Mouse (Mus musculus): ENCODE data around the gene Chic2. TPM values are rescaled to one million over a fixed set of nuclear protein-coding genes. Genes with fewer than 3 reads are reported as not detected.

Gene Chic2
- polyA plus RNA-seq, 1 experiment from 2014 or later: 29.9 TPM

GRCm38 (mm10) chr5:75074132-75074531 lies 29.6 kb upstream of the Chic2 start:
- no peaks in the 10 kb centered on the region for H3K36me3 ChIP-seq (ENCODE audit: inconsistent target)
- H3K79me2 ChIP-seq (ENCODE audit: inconsistent target): no peaks in the 10 kb centered on the region
- no peak overlapping the region for H3K27ac ChIP-seq
- WGBS (ENCODE audit: missing documents): 16% methylated on average over 4 of the region's 4 CpGs
- H3K4me3 ChIP-seq (ENCODE audit: inconsistent target): no peak overlapping the region

GRCm38 (mm10) chr5:75073684-75074083 lies 29.1 kb upstream of the Chic2 start:
- no peak overlapping the region for H3K4me3 ChIP-seq (ENCODE audit: inconsistent target)
- 30% methylated on average over 3 of the region's 3 CpGs for WGBS (ENCODE audit: missing documents)
- H3K36me3 ChIP-seq (ENCODE audit: inconsistent target): no peaks in the 10 kb centered on the region
- H3K27ac ChIP-seq: no peak overlapping the region
- H3K79me2 ChIP-seq (ENCODE audit: inconsistent target): no peaks in the 10 kb centered on the region

GRCm38 (mm10) chr5:75073167-75073566 lies 28.6 kb upstream of the Chic2 start:
- 58% methylated on average over 1 of the region's 1 CpGs for WGBS (ENCODE audit: missing documents)
- Histone ChIP-seq H3K4me3 (ENCODE audit: inconsistent target) (no peak overlapping the region), H3K36me3 (ENCODE audit: inconsistent target) (no peaks in the 10 kb centered on the region), H3K79me2 (ENCODE audit: inconsistent target) (no peaks in the 10 kb centered on the region), H3K27ac (no peak overlapping the region)

GRCm38 (mm10) chr5:75072532-75072931 lies 28.0 kb upstream of the Chic2 start:
- Histone ChIP-seq H3K36me3 (ENCODE audit: inconsistent target) (no peaks in the 10 kb centered on the region), H3K79me2 (ENCODE audit: inconsistent target) (no peaks in the 10 kb centered on the region), H3K27ac (no peak overlapping the region), H3K4me3 (ENCODE audit: inconsistent target) (no peak overlapping the region)
- 15% methylated on average over 4 of the region's 4 CpGs for WGBS (ENCODE audit: missing documents)

- Histone ChIP-seq H3K79me2 (ENCODE audit: inconsistent target) (no peaks in the 10 kb centered on the region), H3K36me3 (ENCODE audit: inconsistent target) (no peaks in the 10 kb centered on the region), H3K4me3 (ENCODE audit: inconsistent target) (no peak overlapping the region), H3K27ac (no peak overlapping the region)
- 7% methylated on average over 10 of the region's 10 CpGs for WGBS (ENCODE audit: missing documents)
Measured at GRCm38 (mm10) chr5:75071951-75072350, 27.4 kb upstream of the Chic2 start.

- Histone ChIP-seq H3K79me2 (ENCODE audit: inconsistent target) (no peaks in the 10 kb centered on the region), H3K27ac (no peak overlapping the region), H3K4me3 (ENCODE audit: inconsistent target) (no peak overlapping the region), H3K36me3 (ENCODE audit: inconsistent target) (no peaks in the 10 kb centered on the region)
- WGBS (ENCODE audit: missing documents): 6% methylated on average over 13 of the region's 23 CpGs
Measured at GRCm38 (mm10) chr5:75070656-75071375, 26.2 kb upstream of the Chic2 start.

GRCm38 (mm10) chr5:75070132-75070531 lies 25.6 kb upstream of the Chic2 start:
- H3K4me3 ChIP-seq (ENCODE audit: inconsistent target): no peak overlapping the region
- no peaks in the 10 kb centered on the region for H3K36me3 ChIP-seq (ENCODE audit: inconsistent target)
- 11% methylated on average over 13 of the region's 13 CpGs for WGBS (ENCODE audit: missing documents)
- H3K27ac ChIP-seq: no peak overlapping the region
- H3K79me2 ChIP-seq (ENCODE audit: inconsistent target): no peaks in the 10 kb centered on the region

- H3K36me3 ChIP-seq (ENCODE audit: inconsistent target): no peaks in the 10 kb centered on the region
- no peak overlapping the region for H3K4me3 ChIP-seq (ENCODE audit: inconsistent target)
- no peak overlapping the region for H3K27ac ChIP-seq
- 2% methylated on average over 29 of the region's 30 CpGs for WGBS (ENCODE audit: missing documents)
- H3K79me2 ChIP-seq (ENCODE audit: inconsistent target): no peaks in the 10 kb centered on the region
Measured at GRCm38 (mm10) chr5:75067125-75067756, 22.7 kb upstream of the Chic2 start.

GRCm38 (mm10) chr5:75066715-75067114 lies 22.1 kb upstream of the Chic2 start:
- no peaks in the 10 kb centered on the region for H3K79me2 ChIP-seq (ENCODE audit: inconsistent target)
- H3K4me3 ChIP-seq (ENCODE audit: inconsistent target): no peak overlapping the region
- no peaks in the 10 kb centered on the region for H3K36me3 ChIP-seq (ENCODE audit: inconsistent target)
- WGBS (ENCODE audit: missing documents): 3% methylated on average over 9 of the region's 10 CpGs
- H3K27ac ChIP-seq: no peak overlapping the region

GRCm38 (mm10) chr5:75063177-75063576 lies 18.6 kb upstream of the Chic2 start:
- no peaks in the 10 kb centered on the region for H3K79me2 ChIP-seq (ENCODE audit: inconsistent target)
- H3K27ac ChIP-seq: no peak overlapping the region
- WGBS (ENCODE audit: missing documents): 82% methylated on average over 4 of the region's 4 CpGs

GRCm38 (mm10) chr5:75051109-75051508 lies 6.5 kb upstream of the Chic2 start:
- no peaks in the 10 kb centered on the region for H3K79me2 ChIP-seq (ENCODE audit: inconsistent target)
- no peak overlapping the region for H3K27ac ChIP-seq
- H3K36me3 ChIP-seq (ENCODE audit: inconsistent target): no peaks in the 10 kb centered on the region
- 26% methylated on average over 4 of the region's 4 CpGs for WGBS (ENCODE audit: missing documents)
- no peak overlapping the region for H3K4me3 ChIP-seq (ENCODE audit: inconsistent target)

More at GRCm38 (mm10) chr5:75063177-75063576, 18.6 kb upstream of the Chic2 start:
- H3K4me3 ChIP-seq (ENCODE audit: inconsistent target): no peak overlapping the region
- H3K36me3 ChIP-seq (ENCODE audit: inconsistent target): no peaks in the 10 kb centered on the region

- H3K79me2 ChIP-seq (ENCODE audit: inconsistent target): peaks cover 23% of the 10 kb centered on the region
- no peak overlapping the region for H3K4me3 ChIP-seq (ENCODE audit: inconsistent target)
- no peak overlapping the region for H3K27ac ChIP-seq
- WGBS (ENCODE audit: missing documents): 79% methylated on average over 14 of the region's 15 CpGs
- no peaks in the 10 kb centered on the region for H3K36me3 ChIP-seq (ENCODE audit: inconsistent target)
Measured at GRCm38 (mm10) chr5:75046681-75047321, 2.2 kb upstream of the Chic2 start.

- H3K36me3 ChIP-seq (ENCODE audit: inconsistent target): no peaks in the 10 kb centered on the region
- 95% methylated on average over 7 of the region's 7 CpGs for WGBS (ENCODE audit: missing documents)
- H3K27ac ChIP-seq: no peak overlapping the region
- no peak overlapping the region for H3K4me3 ChIP-seq (ENCODE audit: inconsistent target)
- H3K79me2 ChIP-seq (ENCODE audit: inconsistent target): peaks cover 37% of the 10 kb centered on the region
Measured at GRCm38 (mm10) chr5:75045371-75045770, 797 bp upstream of the Chic2 start.

GRCm38 (mm10) chr5:75043621-75044301 lies 813 bp downstream of the Chic2 start:
- H3K4me3 ChIP-seq (ENCODE audit: inconsistent target): peak overlapping the region; percentile 77
- WGBS (ENCODE audit: missing documents): 2% methylated on average over 28 of the region's 36 CpGs

More at GRCm38 (mm10) chr5:75043621-75044301, 813 bp downstream of the Chic2 start:
- Histone ChIP-seq H3K36me3 (ENCODE audit: inconsistent target) (no peaks in the 10 kb centered on the region), H3K27ac (peak overlapping the region; percentile 38), H3K79me2 (ENCODE audit: inconsistent target) (peaks cover 53% of the 10 kb centered on the region)
